Mouse (Mus musculus) neural tube, embryonic 15.5 days (tissue): Measurements from ENCODE around the gene Pgbd5. TPM values are rescaled to one million over a fixed set of nuclear protein-coding genes. Genes with fewer than 3 reads are reported as not detected.
A peak's percentile ranks its signal among the peaks of the same experiment; 100 is the strongest.

Source experiments
- ATAC-seq: fragments of 200-750 bp; cut with Nextera tagmentation; 2 replicates; pipeline ENCODE4 v1.8.0; 2017; ENCODE audit warnings: mild to moderate bottlenecking, moderate TSS enrichment, moderate library complexity; ENCODE audit not compliant: low FRiP score
- H3K27ac ChIP-seq: fragments of 300-500 bp; sonication (generic); replicated peaks from 2 replicates; pipeline ENCODE4 v1.5.1; 2015; ENCODE audit warnings: mild to moderate bottlenecking, inconsistent platforms
- H3K27me3 ChIP-seq: fragments of 300-500 bp; sonication (generic); replicated peaks from 2 replicates; pipeline ENCODE4 v1.6.1; 2015; ENCODE audit warnings: inconsistent platforms
- H3K36me3 ChIP-seq: fragments of 300-500 bp; sonication (generic); 2 replicates; pipeline ENCODE4 v1.6.1; 2015; ENCODE audit warnings: inconsistent platforms
- H3K4me1 ChIP-seq: fragments of 300-500 bp; sonication (generic); 2 replicates; pipeline ENCODE4 v1.6.1; 2015; ENCODE audit warnings: inconsistent platforms
- H3K4me2 ChIP-seq: fragments of 300-500 bp; sonication (generic); 2 replicates; pipeline ENCODE4 v1.6.1; 2015; ENCODE audit warnings: inconsistent platforms, mild to moderate bottlenecking, moderate library complexity
- H3K4me3 ChIP-seq: fragments of 300-500 bp; sonication (generic); replicated peaks from 2 replicates; pipeline ENCODE4 v1.5.1; 2015; ENCODE audit warnings: mild to moderate bottlenecking, inconsistent platforms
- H3K9ac ChIP-seq: fragments of 300-500 bp; sonication (generic); replicated peaks from 2 replicates; pipeline ENCODE4 v1.6.1; 2015; ENCODE audit warnings: mild to moderate bottlenecking, inconsistent platforms
- H3K9me3 ChIP-seq: fragments of 300-500 bp; sonication (generic); replicated peaks from 2 replicates; pipeline ENCODE4 v1.6.1; 2016; ENCODE audit warnings: inconsistent platforms
- WGBS: fragments of 180-500 bp; shearing (Covaris S2); methylation state at CpG from one replicate; pipeline ENCODE4 v1.1.7; 2015; ENCODE audit warnings: mixed read lengths; 5-methylcytosine and 5-hydroxymethylcytosine counted together
- polyA plus RNA-seq: library from polyadenylated mRNA; unstranded; fragments of >200 nt; fragmentation: Nextera tagmentation; extraction: Ambion mirVana; gene quantifications from 2 replicates; pipeline ENCODE4 v1.2.1, GENCODE M21; 2015

Pgbd5 gene
- polyA plus RNA-seq, 1 experiment from 2014 or later = 17.0 TPM

DNA sequence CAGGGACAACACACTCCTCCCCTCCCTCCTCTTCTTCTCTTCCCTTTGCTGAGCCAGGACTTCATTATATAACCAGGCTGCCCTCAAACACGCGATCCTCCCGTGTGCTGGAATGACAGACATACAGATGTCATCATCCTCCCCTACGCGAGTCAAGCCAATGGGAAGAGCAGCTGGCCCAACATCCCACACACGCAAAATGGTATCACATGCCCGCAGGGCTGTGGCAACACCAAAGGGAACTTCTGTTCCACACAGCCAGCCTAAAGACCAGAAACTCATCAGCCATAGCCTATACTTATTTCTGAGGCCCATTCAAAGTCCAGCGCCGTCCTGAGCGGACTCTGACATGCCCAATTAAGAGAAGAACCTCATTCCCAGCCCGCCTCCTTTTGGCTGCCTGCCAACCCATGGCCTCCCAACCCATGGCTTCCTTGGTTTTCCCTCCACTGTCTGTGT is 40.0 kb downstream of the Pgbd5 start:
- H3K9ac ChIP-seq = no peak overlapping the region
- H3K27me3 ChIP-seq = no peaks in the 10 kb centered on the region
- no peak overlapping the region for H3K4me3 ChIP-seq
- ATAC-seq = no peak
- WGBS = 78% methylated on average over 11 of the region's 11 CpGs
- H3K36me3 ChIP-seq = peaks cover 2% of the 10 kb centered on the region; the same call in 1 of the 2 replicates
- peaks cover 18% of the 10 kb centered on the region; the same call in 1 of the 2 replicates for H3K4me1 ChIP-seq
- no peak overlapping the region for H3K4me2 ChIP-seq
- H3K9me3 ChIP-seq = no peaks in the 10 kb centered on the region
- H3K27ac ChIP-seq = no peak overlapping the region

DNA sequence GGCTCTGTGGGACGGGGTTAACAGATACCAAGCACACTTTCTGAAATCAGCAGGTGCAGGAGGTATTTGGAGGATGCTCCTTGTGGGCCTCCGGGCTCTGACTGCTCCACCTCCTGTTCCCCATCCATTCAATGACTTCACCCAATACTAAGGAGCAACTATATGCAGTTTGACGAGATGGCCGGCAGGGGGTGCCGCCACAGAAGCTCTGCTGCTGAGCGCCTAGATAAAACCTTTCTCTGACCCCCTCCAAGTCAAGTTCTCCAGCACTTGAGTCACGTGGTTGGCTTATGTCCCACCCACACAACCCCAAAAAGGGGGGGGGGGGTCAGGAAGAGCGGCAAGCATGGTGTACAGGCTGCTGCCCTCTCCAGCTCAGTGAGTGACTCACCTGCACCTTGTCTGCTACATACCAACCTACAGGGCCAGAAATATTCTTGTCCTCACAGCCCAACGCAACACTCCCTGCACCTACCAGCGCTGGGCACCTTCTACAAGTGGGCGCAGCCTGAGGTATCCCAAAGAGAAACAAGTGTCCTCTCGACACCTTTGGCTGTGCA is 40.5 kb downstream of the Pgbd5 start:
- WGBS = 34% methylated on average over 12 of the region's 12 CpGs
- Histone ChIP-seq H3K4me1 (peaks cover 14% of the 10 kb centered on the region; the same call in 1 of the 2 replicates), H3K4me3 (no peak overlapping the region)

DNA sequence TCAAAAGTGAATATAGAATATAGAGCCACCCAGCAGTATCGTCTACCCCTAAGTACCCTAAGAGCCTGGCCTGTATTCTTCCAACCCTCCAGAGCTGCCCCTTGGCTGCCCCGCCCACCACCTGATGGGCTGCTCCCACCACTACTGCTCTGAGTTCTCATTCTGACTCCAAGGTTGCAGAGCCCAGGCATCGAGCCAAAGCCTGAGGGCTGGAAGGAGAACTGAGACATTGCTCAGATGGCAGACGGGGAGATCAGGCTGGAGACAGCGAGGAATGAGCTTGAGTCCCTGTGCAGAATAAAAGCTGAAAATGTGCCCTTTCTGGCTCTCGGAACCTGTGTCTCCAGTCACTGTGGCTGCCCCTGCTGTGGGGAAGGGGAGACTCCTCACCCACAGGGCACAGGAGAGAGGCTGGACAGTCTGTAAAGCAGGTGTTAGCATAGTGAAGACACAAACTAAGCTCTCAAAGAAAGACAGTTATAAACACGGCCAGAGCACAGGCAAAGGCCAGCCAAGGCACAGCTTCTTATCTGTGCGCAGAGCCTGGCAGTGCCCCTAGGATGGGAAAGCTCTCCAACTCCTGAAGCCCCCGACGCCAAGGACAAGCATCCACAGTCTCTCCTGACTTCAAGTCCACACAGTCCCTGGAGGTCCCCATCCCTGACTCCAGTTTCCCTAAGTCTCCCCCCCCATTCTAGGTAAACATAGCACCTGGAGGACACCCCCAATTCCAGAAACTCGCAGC is 42.0 kb downstream of the Pgbd5 start:
- Histone ChIP-seq H3K27me3 (no peaks in the 10 kb centered on the region), H3K9me3 (no peaks in the 10 kb centered on the region), H3K36me3 (peaks cover 2% of the 10 kb centered on the region; the same call in 1 of the 2 replicates), H3K4me2 (no peak overlapping the region), H3K9ac (no peak overlapping the region), H3K4me3 (no peak overlapping the region), H3K27ac (peak overlapping the region; percentile 35; the same call in 1 of the 2 replicates), H3K4me1 (peaks cover 20% of the 10 kb centered on the region; the same call in 1 of the 2 replicates)
- WGBS = 80% methylated on average over 11 of the region's 11 CpGs
- no peak for ATAC-seq

More for the DNA sequence above, 40.5 kb downstream of the Pgbd5 start:
- H3K27me3 ChIP-seq = no peaks in the 10 kb centered on the region
- H3K9ac ChIP-seq = no peak overlapping the region
- H3K27ac ChIP-seq = no peak overlapping the region
- ATAC-seq = no peak
- H3K9me3 ChIP-seq = no peaks in the 10 kb centered on the region
- peaks cover 2% of the 10 kb centered on the region; the same call in 1 of the 2 replicates for H3K36me3 ChIP-seq
- H3K4me2 ChIP-seq = no peak overlapping the region

DNA sequence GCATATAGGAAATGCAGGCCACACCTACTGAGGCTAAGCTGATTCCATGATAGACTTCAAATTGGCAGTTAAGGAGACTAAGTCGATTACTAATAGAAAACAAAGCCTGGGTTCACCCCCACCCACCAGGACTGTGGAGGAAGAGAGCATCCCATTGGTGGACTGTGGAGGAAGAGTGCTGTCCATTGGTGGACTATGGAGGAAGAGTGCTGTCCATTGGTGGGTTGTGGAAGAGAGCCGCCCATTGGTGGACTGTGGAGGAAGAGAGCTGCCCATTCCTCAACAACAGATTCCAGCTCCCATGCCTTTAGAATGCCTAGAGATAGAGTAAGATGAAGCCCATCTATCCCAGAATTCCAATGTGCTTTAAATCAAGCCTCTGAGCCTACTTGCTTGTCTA is 42.9 kb downstream of the Pgbd5 start:
- ATAC-seq = no peak
- WGBS = 100% methylated on average over 2 of the region's 2 CpGs
- H3K36me3 ChIP-seq = peaks cover 2% of the 10 kb centered on the region; the same call in 1 of the 2 replicates
- no peak overlapping the region for H3K4me3 ChIP-seq
- no peak overlapping the region for H3K4me2 ChIP-seq
- no peaks in the 10 kb centered on the region for H3K9me3 ChIP-seq
- H3K27ac ChIP-seq = no peak overlapping the region
- H3K27me3 ChIP-seq = no peaks in the 10 kb centered on the region
- peaks cover 20% of the 10 kb centered on the region; the same call in 1 of the 2 replicates for H3K4me1 ChIP-seq
- H3K9ac ChIP-seq = no peak overlapping the region

DNA sequence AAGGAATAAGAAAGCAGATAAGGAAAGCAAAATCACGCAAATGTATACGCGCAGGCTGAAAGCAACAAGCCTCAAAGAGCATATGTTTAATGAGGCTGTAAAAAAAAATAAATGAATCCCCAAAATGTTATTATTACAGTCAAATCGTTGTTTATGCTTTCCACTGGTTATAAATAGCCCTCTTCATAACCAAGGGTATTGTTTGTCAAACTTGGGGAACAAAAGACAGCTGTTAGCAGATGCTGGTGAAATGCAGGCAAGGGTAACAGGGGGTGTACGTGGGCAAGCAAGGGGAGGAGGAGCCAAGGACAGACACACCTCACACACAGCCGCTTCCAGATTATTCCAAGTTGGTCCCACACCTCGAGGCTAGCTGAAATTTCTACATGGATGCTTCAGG is 44.1 kb downstream of the Pgbd5 start:
- no peak overlapping the region for H3K9ac ChIP-seq
- no peak overlapping the region for H3K4me2 ChIP-seq
- no peak overlapping the region for H3K4me3 ChIP-seq
- peaks cover 2% of the 10 kb centered on the region; the same call in 1 of the 2 replicates for H3K36me3 ChIP-seq
- peaks cover 20% of the 10 kb centered on the region; the same call in 1 of the 2 replicates for H3K4me1 ChIP-seq
- no peak for ATAC-seq
- no peaks in the 10 kb centered on the region for H3K9me3 ChIP-seq
- WGBS = 61% methylated on average over 7 of the region's 7 CpGs
- H3K27me3 ChIP-seq = no peaks in the 10 kb centered on the region
- no peak overlapping the region for H3K27ac ChIP-seq

DNA sequence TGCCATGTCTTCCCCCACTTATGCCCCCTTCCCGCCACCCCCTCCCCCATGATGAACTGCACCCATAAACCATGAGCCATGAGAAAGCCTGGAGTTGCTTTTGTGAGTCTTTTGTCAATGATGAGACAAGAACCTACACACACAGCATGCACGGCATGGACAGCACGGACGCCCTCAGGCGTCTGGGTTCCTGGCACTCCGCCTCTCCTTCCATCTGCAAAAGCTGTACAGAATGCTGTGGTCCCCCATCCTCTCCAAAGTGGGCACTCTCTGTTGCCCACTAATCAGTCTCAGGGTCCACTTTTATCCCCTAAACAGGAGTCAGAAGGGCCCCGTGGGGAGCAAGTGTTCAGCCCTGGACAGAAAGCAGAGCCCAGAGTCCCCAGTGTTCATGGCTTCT is 44.5 kb downstream of the Pgbd5 start:
- H3K4me1 ChIP-seq = peaks cover 20% of the 10 kb centered on the region; the same call in 1 of the 2 replicates
- H3K9me3 ChIP-seq = no peaks in the 10 kb centered on the region
- H3K4me3 ChIP-seq = no peak overlapping the region
- H3K27me3 ChIP-seq = no peaks in the 10 kb centered on the region
- no peak overlapping the region for H3K4me2 ChIP-seq
- H3K27ac ChIP-seq = no peak overlapping the region
- WGBS = 70% methylated on average over 7 of the region's 7 CpGs
- no peak for ATAC-seq
- H3K36me3 ChIP-seq = peaks cover 2% of the 10 kb centered on the region; the same call in 1 of the 2 replicates
- no peak overlapping the region for H3K9ac ChIP-seq

DNA sequence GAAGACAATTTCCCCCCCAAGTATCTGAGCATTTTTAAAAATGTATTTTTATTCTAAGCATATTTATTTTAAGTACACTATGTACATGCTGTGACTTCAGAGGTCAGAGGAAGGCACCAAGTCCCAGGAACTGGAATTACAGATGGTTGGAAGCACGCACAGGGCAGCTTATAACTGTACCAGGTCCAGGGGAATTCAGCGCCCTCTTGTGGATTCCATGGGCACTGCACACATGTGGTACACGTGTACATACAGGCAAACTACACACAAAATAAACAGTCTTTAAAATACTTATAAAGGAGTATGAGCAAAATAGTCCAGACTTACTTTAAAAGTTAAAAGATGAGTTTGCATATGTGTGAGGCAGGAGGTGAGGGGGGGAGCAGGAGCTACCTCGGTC is 45.5 kb downstream of the Pgbd5 start:
- H3K4me2 ChIP-seq = no peak overlapping the region
- H3K27ac ChIP-seq = no peak overlapping the region
- H3K36me3 ChIP-seq = peaks cover 2% of the 10 kb centered on the region; the same call in 1 of the 2 replicates
- ATAC-seq = no peak
- H3K27me3 ChIP-seq = no peaks in the 10 kb centered on the region
- WGBS = 89% methylated on average over 4 of the region's 4 CpGs
- no peaks in the 10 kb centered on the region for H3K9me3 ChIP-seq
- no peak overlapping the region for H3K4me3 ChIP-seq
- H3K9ac ChIP-seq = no peak overlapping the region
- peaks cover 19% of the 10 kb centered on the region; the same call in 1 of the 2 replicates for H3K4me1 ChIP-seq

DNA sequence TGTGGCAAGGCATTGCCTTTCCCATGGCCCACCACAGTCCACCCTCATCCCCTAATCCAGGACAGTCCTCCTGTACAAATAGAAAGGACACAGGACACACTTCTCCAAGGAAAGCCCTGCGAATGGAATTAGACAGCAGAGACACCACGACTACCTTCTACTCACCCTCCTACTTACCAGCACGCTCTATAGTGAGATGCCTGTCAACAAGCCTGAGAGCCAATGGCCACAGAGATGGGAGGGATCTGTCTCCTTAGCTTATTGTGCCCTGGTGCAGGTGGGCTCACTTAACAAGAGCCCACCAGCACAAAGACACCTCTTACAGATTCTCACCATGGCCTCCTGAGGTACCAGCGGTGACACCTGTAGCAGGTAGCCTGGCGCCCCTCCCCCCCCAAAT is 46.4 kb downstream of the Pgbd5 start:
- Histone ChIP-seq H3K4me1 (peaks cover 18% of the 10 kb centered on the region; the same call in 1 of the 2 replicates), H3K4me2 (no peak overlapping the region), H3K9ac (no peak overlapping the region), H3K36me3 (peaks cover 2% of the 10 kb centered on the region; the same call in 1 of the 2 replicates), H3K4me3 (no peak overlapping the region), H3K27me3 (no peaks in the 10 kb centered on the region), H3K27ac (peak overlapping the region; percentile 60), H3K9me3 (no peaks in the 10 kb centered on the region)
- ATAC-seq = no peak
- 84% methylated on average over 5 of the region's 5 CpGs for WGBS

DNA sequence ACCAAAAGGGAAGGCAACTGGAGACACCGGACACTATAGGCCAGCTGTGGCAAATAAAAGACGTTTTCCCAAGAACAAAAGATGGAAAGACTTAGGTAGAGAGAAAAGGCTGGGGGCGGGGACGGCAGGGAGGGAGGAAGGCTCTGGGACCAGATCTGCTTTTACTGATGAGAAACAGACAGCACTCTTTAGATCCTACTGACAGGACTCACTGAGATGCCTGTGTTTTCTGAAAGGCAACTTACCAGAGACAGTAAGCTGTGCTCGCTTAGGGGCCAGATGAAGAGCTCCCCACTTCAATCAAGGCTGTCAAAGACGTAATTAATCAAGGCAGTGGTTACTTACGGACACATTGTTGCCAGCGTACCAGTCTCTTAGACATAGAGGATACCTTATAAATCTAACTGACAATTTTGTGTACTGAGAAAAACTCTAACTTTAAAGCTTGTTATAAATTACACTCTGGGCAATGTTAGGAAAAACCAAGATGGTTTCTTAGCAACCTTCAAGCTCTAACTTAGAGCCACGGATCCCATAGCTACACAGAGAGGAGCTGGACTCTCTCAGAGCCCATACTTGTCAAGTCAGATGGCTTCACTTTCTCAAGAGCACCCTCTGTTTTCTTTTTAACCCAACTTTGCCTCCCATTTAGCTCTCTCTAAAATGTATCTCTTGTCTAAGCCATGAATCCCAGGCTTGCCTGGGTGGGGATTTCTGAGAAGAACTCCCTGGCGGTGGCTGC is 47.0 kb downstream of the Pgbd5 start:
- Histone ChIP-seq H3K36me3 (peaks cover 2% of the 10 kb centered on the region; the same call in 1 of the 2 replicates), H3K27me3 (no peaks in the 10 kb centered on the region), H3K4me2 (no peak overlapping the region), H3K4me1 (peaks cover 15% of the 10 kb centered on the region; the same call in 1 of the 2 replicates), H3K9me3 (no peaks in the 10 kb centered on the region), H3K27ac (peak overlapping the region; percentile 60), H3K9ac (no peak overlapping the region), H3K4me3 (no peak overlapping the region)
- no peak for ATAC-seq
- WGBS = 33% methylated on average over 10 of the region's 10 CpGs

DNA sequence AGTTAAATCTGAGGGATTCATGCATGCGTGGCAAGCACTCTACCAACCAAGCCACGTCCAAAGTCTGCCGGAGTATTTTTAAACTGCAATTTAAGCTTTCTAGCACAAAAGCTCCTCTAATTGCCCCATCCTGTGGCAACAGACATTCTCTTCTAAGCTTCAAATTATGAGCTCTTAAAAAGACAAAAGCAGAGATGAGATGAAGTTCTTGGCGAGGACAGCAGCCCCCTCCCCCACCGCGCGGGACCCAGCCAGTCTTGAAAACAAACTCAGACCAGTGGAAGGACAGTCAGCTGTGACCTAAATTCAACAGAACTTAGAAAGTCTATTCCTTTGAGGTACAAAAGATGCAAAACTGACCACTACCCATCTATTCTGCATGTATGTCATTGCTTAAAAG is 48.3 kb downstream of the Pgbd5 start:
- H3K27ac ChIP-seq = 0 out of 2 replicates have a peak overlapping the region, but pooled peaks have one; percentile 4
- no peak overlapping the region for H3K4me3 ChIP-seq
- H3K27me3 ChIP-seq = no peaks in the 10 kb centered on the region
- no peaks in the 10 kb centered on the region for H3K9me3 ChIP-seq
- H3K4me1 ChIP-seq = peaks cover 17% of the 10 kb centered on the region
- peaks cover 2% of the 10 kb centered on the region; the same call in 1 of the 2 replicates for H3K36me3 ChIP-seq
- 75% methylated on average over 7 of the region's 7 CpGs for WGBS
- ATAC-seq = no peak
- no peak overlapping the region for H3K9ac ChIP-seq
- no peak overlapping the region for H3K4me2 ChIP-seq

DNA sequence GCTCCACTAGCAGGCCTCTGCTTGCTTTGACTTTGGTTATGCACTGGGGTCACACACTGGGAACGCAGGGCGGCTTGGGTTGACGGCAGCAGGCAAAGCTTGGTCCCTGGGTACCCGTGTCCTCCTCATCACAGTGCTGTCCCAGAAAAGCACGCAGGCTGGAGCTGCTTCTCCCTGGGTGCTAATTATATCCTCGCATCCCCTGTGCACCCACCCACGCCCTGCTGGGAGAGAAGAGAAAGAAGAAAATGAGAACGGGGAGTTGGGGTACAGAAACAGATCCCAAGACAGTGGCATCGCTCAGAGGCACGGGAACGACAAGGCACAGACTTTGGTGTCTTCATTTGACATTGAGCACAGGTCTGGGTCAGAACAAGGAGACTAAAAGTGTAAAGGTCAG is 50.0 kb downstream of the Pgbd5 start:
- 83% methylated on average over 11 of the region's 11 CpGs for WGBS
- Histone ChIP-seq H3K9me3 (no peaks in the 10 kb centered on the region), H3K36me3 (no peaks in the 10 kb centered on the region), H3K9ac (no peak overlapping the region), H3K4me1 (peaks cover 13% of the 10 kb centered on the region), H3K27me3 (no peaks in the 10 kb centered on the region), H3K27ac (no peak overlapping the region), H3K4me3 (no peak overlapping the region), H3K4me2 (no peak overlapping the region)
- ATAC-seq = no peak
